Mouse (Mus musculus): ENCODE measurements at regions not wholly inside any gene's neighbourhood (a gene's known extent, or its start where the extent isn't known, plus 50 kb on each side); places are given as distances from the start of the nearest gene placed in this dataset.

- no peak for DNase-seq (ENCODE audit: low spot score)
- no peaks in the 10 kb centered on the region for H3K36me3 ChIP-seq (replicated peaks)
- H3K27me3 ChIP-seq (ENCODE audit: insufficient read depth, low read length): no peaks in the 10 kb centered on the region
- no peak for TF ChIP-seq CTCF (IDR thresholded peaks at IDR 0.05; ENCODE audit: low read depth, low read length)
- no peak for TF ChIP-seq POLR2AphosphoS5 (IDR thresholded peaks at IDR 0.05; ENCODE audit: insufficient replicate concordance, low read depth, low read length)
- TF ChIP-seq TAL1 (conservative IDR thresholded peaks at IDR 0.05; ENCODE audit: low read depth, low read length): no peak
- no peak for TF ChIP-seq GATA2 (IDR thresholded peaks at IDR 0.05; ENCODE audit: borderline replicate concordance, low read depth, low read length)
- no peak for TF ChIP-seq GATA1 (IDR thresholded peaks at IDR 0.05; ENCODE audit: borderline replicate concordance, low read length)
- H3K9me3 ChIP-seq (replicated peaks): peaks cover 2% of the 10 kb centered on the region
- H3K4me3 ChIP-seq (ENCODE audit: low read depth, low read length): no peak overlapping the region
- no peak for ATAC-seq (ENCODE audit: extremely low read depth, insufficient number of reproducible peaks, low FRiP score, poor library complexity, severe bottlenecking)
- H3K4me1 ChIP-seq (ENCODE audit: insufficient read depth, low read depth, low read length): peaks cover 15% of the 10 kb centered on the region
These were observed 125.8 kb upstream of the Fut8 start for GRCm38 (mm10) chr12:77112133-77112532.

- Histone ChIP-seq H3K27me3 (ENCODE audit: insufficient read depth, low read length) (no peaks in the 10 kb centered on the region), H3K4me3 (ENCODE audit: low read depth, low read length) (no peak overlapping the region), H3K36me3 (replicated peaks) (no peaks in the 10 kb centered on the region), H3K9me3 (replicated peaks) (no peaks in the 10 kb centered on the region), H3K4me1 (ENCODE audit: insufficient read depth, low read depth, low read length) (peaks cover 25% of the 10 kb centered on the region)
- ATAC-seq (ENCODE audit: extremely low read depth, insufficient number of reproducible peaks, low FRiP score, poor library complexity, severe bottlenecking) (no peak), DNase-seq (ENCODE audit: low spot score) (no peak)
- no peak for TF ChIP-seq POLR2AphosphoS5 (IDR thresholded peaks at IDR 0.05; ENCODE audit: insufficient replicate concordance, low read depth, low read length)
These were observed 130.7 kb upstream of the Fut8 start for GRCm38 (mm10) chr12:77107251-77107650.

GRCm38 (mm10) chr12:77105887-77106600, 131.9 kb upstream of the Fut8 start:
- TF ChIP-seq GATA2 (IDR thresholded peaks at IDR 0.05; ENCODE audit: borderline replicate concordance, low read depth, low read length) (no peak), CTCF (IDR thresholded peaks at IDR 0.05; ENCODE audit: low read depth, low read length) (no peak), POLR2AphosphoS5 (IDR thresholded peaks at IDR 0.05; ENCODE audit: insufficient replicate concordance, low read depth, low read length) (no peak), TAL1 (conservative IDR thresholded peaks at IDR 0.05; ENCODE audit: low read depth, low read length) (no peak), GATA1 (IDR thresholded peaks at IDR 0.05; ENCODE audit: borderline replicate concordance, low read length) (no peak)
- no peak for DNase-seq (ENCODE audit: low spot score)
- Histone ChIP-seq H3K36me3 (replicated peaks) (no peaks in the 10 kb centered on the region), H3K9me3 (replicated peaks) (no peaks in the 10 kb centered on the region), H3K27me3 (ENCODE audit: insufficient read depth, low read length) (no peaks in the 10 kb centered on the region), H3K4me1 (ENCODE audit: insufficient read depth, low read depth, low read length) (peaks cover 24% of the 10 kb centered on the region), H3K4me3 (ENCODE audit: low read depth, low read length) (no peak overlapping the region; the same call in 1 of the 2 replicates)
- ATAC-seq (ENCODE audit: extremely low read depth, insufficient number of reproducible peaks, low FRiP score, poor library complexity, severe bottlenecking): no peak

- DNase-seq (ENCODE audit: low spot score) (no peak), ATAC-seq (ENCODE audit: extremely low read depth, insufficient number of reproducible peaks, low FRiP score, poor library complexity, severe bottlenecking) (no peak)
- no peaks in the 10 kb centered on the region for H3K27me3 ChIP-seq (ENCODE audit: insufficient read depth, low read length)
- no peaks in the 10 kb centered on the region for H3K9me3 ChIP-seq (replicated peaks)
- no peaks in the 10 kb centered on the region for H3K36me3 ChIP-seq (replicated peaks)
- no peak overlapping the region for H3K4me3 ChIP-seq (ENCODE audit: low read depth, low read length)
- peaks cover 58% of the 10 kb centered on the region for H3K4me1 ChIP-seq (ENCODE audit: insufficient read depth, low read depth, low read length)
- TF ChIP-seq POLR2AphosphoS5 (IDR thresholded peaks at IDR 0.05; ENCODE audit: insufficient replicate concordance, low read depth, low read length) (no peak), GATA1 (IDR thresholded peaks at IDR 0.05; ENCODE audit: borderline replicate concordance, low read length) (no peak), GATA2 (IDR thresholded peaks at IDR 0.05; ENCODE audit: borderline replicate concordance, low read depth, low read length) (no peak), CTCF (IDR thresholded peaks at IDR 0.05; ENCODE audit: low read depth, low read length) (no peak), TAL1 (conservative IDR thresholded peaks at IDR 0.05; ENCODE audit: low read depth, low read length) (no peak)
These were observed 137.4 kb upstream of the Fut8 start for GRCm38 (mm10) chr12:77100482-77100881.

GRCm38 (mm10) chr12:77099521-77099920, 137.5 kb upstream of the Max start:
- no peaks in the 10 kb centered on the region for H3K9me3 ChIP-seq (replicated peaks)
- DNase-seq (ENCODE audit: low spot score) (no peak), ATAC-seq (ENCODE audit: extremely low read depth, insufficient number of reproducible peaks, low FRiP score, poor library complexity, severe bottlenecking) (no peak)
- TF ChIP-seq GATA2 (IDR thresholded peaks at IDR 0.05; ENCODE audit: borderline replicate concordance, low read depth, low read length) (no peak), POLR2AphosphoS5 (IDR thresholded peaks at IDR 0.05; ENCODE audit: insufficient replicate concordance, low read depth, low read length) (no peak), CTCF (IDR thresholded peaks at IDR 0.05; ENCODE audit: low read depth, low read length) (no peak)
- peaks cover 63% of the 10 kb centered on the region for H3K4me1 ChIP-seq (ENCODE audit: insufficient read depth, low read depth, low read length)
- no peaks in the 10 kb centered on the region for H3K27me3 ChIP-seq (ENCODE audit: insufficient read depth, low read length)
- H3K36me3 ChIP-seq (replicated peaks): no peaks in the 10 kb centered on the region
- no peak overlapping the region for H3K4me3 ChIP-seq (ENCODE audit: low read depth, low read length)

GRCm38 (mm10) chr12:77098821-77099220, 136.8 kb upstream of the Max start:
- DNase-seq (ENCODE audit: low spot score): no peak
- H3K27me3 ChIP-seq (ENCODE audit: insufficient read depth, low read length): no peaks in the 10 kb centered on the region
- peaks cover 67% of the 10 kb centered on the region for H3K4me1 ChIP-seq (ENCODE audit: insufficient read depth, low read depth, low read length)
- no peaks in the 10 kb centered on the region for H3K36me3 ChIP-seq (replicated peaks)
- no peak for ATAC-seq (ENCODE audit: extremely low read depth, insufficient number of reproducible peaks, low FRiP score, poor library complexity, severe bottlenecking)
- no peak for TF ChIP-seq TAL1 (conservative IDR thresholded peaks at IDR 0.05; ENCODE audit: low read depth, low read length)
- no peak for TF ChIP-seq GATA2 (IDR thresholded peaks at IDR 0.05; ENCODE audit: borderline replicate concordance, low read depth, low read length)
- no peak for TF ChIP-seq POLR2AphosphoS5 (IDR thresholded peaks at IDR 0.05; ENCODE audit: insufficient replicate concordance, low read depth, low read length)
- no peak for TF ChIP-seq GATA1 (IDR thresholded peaks at IDR 0.05; ENCODE audit: borderline replicate concordance, low read length)
- TF ChIP-seq CTCF (IDR thresholded peaks at IDR 0.05; ENCODE audit: low read depth, low read length): no peak
- H3K9me3 ChIP-seq (replicated peaks): no peaks in the 10 kb centered on the region
- H3K4me3 ChIP-seq (ENCODE audit: low read depth, low read length): no peak overlapping the region
